Mouse (Mus musculus) A20 (cell line): ENCODE measurements around the gene Tnrc18.
A peak's percentile ranks its signal among the peaks of the same experiment; 100 is the strongest.
"Not testable (repeated sequence)": the region's sequence is repeated elsewhere in the genome, so short reads cannot be mapped to it uniquely, and the experiment has no call there.

Source experiments
- DNase-seq: peaks from one replicate; pipeline ENCODE4 v3.0.0-alpha.2; 2011; ENCODE audit warnings: low read depth, low spot score

The Tnrc18 gene

GRCm38 (mm10) chr5:142817524-142818434 lies at the start of gene Tnrc18:
Tnrc18 (minus strand) TSS chr5:142817662.
- DNase-seq, result no peak

- DNase-seq, result no peak
Measured at GRCm38 (mm10) chr5:142857763-142858229, 40.3 kb upstream of the Tnrc18 start.

- peak; percentile 19 for DNase-seq
Measured at GRCm38 (mm10) chr5:142856408-142856807, 38.9 kb upstream of the Tnrc18 start.

- peak; percentile 53 for DNase-seq
Measured at GRCm38 (mm10) chr5:142854877-142855276, 37.4 kb upstream of the Tnrc18 start.

- no peak for DNase-seq
Measured at GRCm38 (mm10) chr5:142853585-142853984, 36.1 kb upstream of the Tnrc18 start.

- DNase-seq, result no peak
Measured at GRCm38 (mm10) chr5:142851681-142852049, 34.2 kb upstream of the Tnrc18 start.

- DNase-seq, result no peak
Measured at GRCm38 (mm10) chr5:142850916-142851680, 33.6 kb upstream of the Tnrc18 start.

GRCm38 (mm10) chr5:142850476-142850875 lies 33.0 kb upstream of the Tnrc18 start:
- DNase-seq, result no peak

GRCm38 (mm10) chr5:142848911-142849310 lies 31.4 kb upstream of the Tnrc18 start:
- DNase-seq, result no peak

- DNase-seq, result no peak
Measured at GRCm38 (mm10) chr5:142848149-142848548, 30.7 kb upstream of the Tnrc18 start.

- DNase-seq, result peak; percentile 45
Measured at GRCm38 (mm10) chr5:142844467-142844866, 27.0 kb upstream of the Tnrc18 start.

GRCm38 (mm10) chr5:142842137-142842642 lies 24.7 kb upstream of the Tnrc18 start:
- no peak for DNase-seq

- no peak for DNase-seq
Measured at GRCm38 (mm10) chr5:142841372-142842136, 24.1 kb upstream of the Tnrc18 start.

GRCm38 (mm10) chr5:142837427-142837826 lies 20.0 kb upstream of the Tnrc18 start:
- not testable (repeated sequence) for DNase-seq

GRCm38 (mm10) chr5:142836891-142837290 lies 19.4 kb upstream of the Tnrc18 start:
- no peak for DNase-seq

- DNase-seq, result no peak
Measured at GRCm38 (mm10) chr5:142833646-142834438, 16.4 kb upstream of the Tnrc18 start.

- no peak for DNase-seq
Measured at GRCm38 (mm10) chr5:142826131-142826530, 8.7 kb upstream of the Tnrc18 start.

- no peak for DNase-seq
Measured at GRCm38 (mm10) chr5:142825665-142826064, 8.2 kb upstream of the Tnrc18 start.

GRCm38 (mm10) chr5:142824091-142824490 lies 6.6 kb upstream of the Tnrc18 start:
- DNase-seq, result no peak
